Mouse (Mus musculus): Measurements from ENCODE around the gene Secisbp2l. TPM values are rescaled to one million over a fixed set of nuclear protein-coding genes. Genes with fewer than 3 reads are reported as not detected.

Secisbp2l gene
- total and polyA plus RNA-seq, 3 experiments, result 8.7 to 15.1 (median 8.9) TPM

GRCm38 (mm10) chr2:125795118-125795517 lies 12.4 kb upstream of the Secisbp2l start:
- Histone ChIP-seq H3K9ac (ENCODE audit: insufficient read depth, low read depth) (no peak overlapping the region), H3K4me1 (ENCODE audit: control insufficient read depth in 1 of 2, insufficient read depth in 2 of 2) (peaks cover 2 to 39% of the 10 kb centered on the region in 2 experiments), H3K4me3 (replicated peaks in 1 of 3; ENCODE audit: low read depth in 2 of 3, low read length in 2 of 3, poor library complexity in 1 of 3) (no peak overlapping the region), H3K79me2 (replicated peaks; ENCODE audit: control insufficient read depth, extremely low read depth, insufficient read depth, poor library complexity, severe bottlenecking) (no peaks in the 10 kb centered on the region; the same call in 1 of the 2 replicates), H3K27ac (ENCODE audit: insufficient read depth, low read depth) (no peak overlapping the region), H3K9me3 (replicated peaks; ENCODE audit: low read length) (no peaks in the 10 kb centered on the region), H3K27me3 (replicated peaks) (no peaks in the 10 kb centered on the region), H3K4me2 (ENCODE audit: insufficient read depth, low read depth, poor library complexity, severe bottlenecking) (no peak overlapping the region), H3K36me3 (replicated peaks in 1 of 2; ENCODE audit: control insufficient read depth in 1 of 2, insufficient read depth in 1 of 2, low read length in 1 of 2) (peaks cover 0 to 19% of the 10 kb centered on the region in 2 experiments)
- dilution Hi-C loops (cut with MboI; ENCODE audit: extremely low pct_ligation_motif_present, extremely low pct_unique_long_range_greater_than_20kb, low sequenced_read_pairs) (no loop called here), in situ Hi-C loops (cut with MboI; ENCODE audit: low pct_ligation_motif_present, low pct_unique_long_range_greater_than_20kb, low sequenced_read_pairs) (no loop called here)
- no peak for DNase-seq (ENCODE audit: extremely low read depth)
- TF ChIP-seq ZNF384 (IDR thresholded peaks at IDR 0.05; ENCODE audit: low read depth, low read length) (no peak), SIN3A (IDR thresholded peaks at IDR 0.05; ENCODE audit: low read length) (no peak)

GRCm38 (mm10) chr2:125794166-125794565 lies 11.5 kb upstream of the Secisbp2l start:
- Histone ChIP-seq H3K4me1 (ENCODE audit: control insufficient read depth in 1 of 2, insufficient read depth in 2 of 2) (peaks cover 2 to 46% of the 10 kb centered on the region in 2 experiments), H3K36me3 (replicated peaks in 1 of 2; ENCODE audit: control insufficient read depth in 1 of 2, insufficient read depth in 1 of 2, low read length in 1 of 2) (peaks cover 0 to 14% of the 10 kb centered on the region in 2 experiments), H3K79me2 (replicated peaks; ENCODE audit: control insufficient read depth, extremely low read depth, insufficient read depth, poor library complexity, severe bottlenecking) (no peaks in the 10 kb centered on the region; the same call in 1 of the 2 replicates), H3K4me3 (replicated peaks in 1 of 3; ENCODE audit: low read depth in 2 of 3, low read length in 2 of 3, poor library complexity in 1 of 3) (no peak overlapping the region), H3K9me3 (replicated peaks; ENCODE audit: low read length) (no peaks in the 10 kb centered on the region), H3K27me3 (replicated peaks) (no peaks in the 10 kb centered on the region), H3K9ac (ENCODE audit: insufficient read depth, low read depth) (no peak overlapping the region), H3K4me2 (ENCODE audit: insufficient read depth, low read depth, poor library complexity, severe bottlenecking) (no peak overlapping the region), H3K27ac (ENCODE audit: insufficient read depth, low read depth) (no peak overlapping the region)
- in situ Hi-C loops (cut with MboI; ENCODE audit: low pct_ligation_motif_present, low pct_unique_long_range_greater_than_20kb, low sequenced_read_pairs), result loop anchor here (5.0 kb wide), 1 partner anchor 33 kb away; no protein-coding TSS in a partner anchor
- TF ChIP-seq GABPA (IDR thresholded peaks at IDR 0.05; ENCODE audit: insufficient replicate concordance, low read depth, low read length), result no peak
- TF ChIP-seq ZKSCAN1 (IDR thresholded peaks at IDR 0.05; ENCODE audit: borderline replicate concordance, low read depth, low read length), result no peak
- no peak for TF ChIP-seq IRF4 (IDR thresholded peaks at IDR 0.05; ENCODE audit: low read depth, low read length)
- TF ChIP-seq NRF1 (IDR thresholded peaks at IDR 0.05; ENCODE audit: low read depth, low read length), result no peak
- no peak for TF ChIP-seq USF1 (IDR thresholded peaks at IDR 0.05; ENCODE audit: low read depth, low read length)
- TF ChIP-seq ZNF384 (IDR thresholded peaks at IDR 0.05; ENCODE audit: low read depth, low read length), result no peak
- no peak for TF ChIP-seq NELFE (IDR thresholded peaks at IDR 0.05; ENCODE audit: low read depth, low read length)
- dilution Hi-C loops (cut with MboI; ENCODE audit: extremely low pct_ligation_motif_present, extremely low pct_unique_long_range_greater_than_20kb, low sequenced_read_pairs), result no loop called here
- DNase-seq (ENCODE audit: extremely low read depth), result no peak

- H3K9ac ChIP-seq (ENCODE audit: insufficient read depth, low read depth), result peak overlapping the region; percentile 72
- H3K79me2 ChIP-seq (replicated peaks; ENCODE audit: control insufficient read depth, extremely low read depth, insufficient read depth, poor library complexity, severe bottlenecking), result no peaks in the 10 kb centered on the region; the same call in 1 of the 2 replicates
- peaks cover 2 to 58% of the 10 kb centered on the region in 2 experiments for H3K4me1 ChIP-seq (ENCODE audit: control insufficient read depth in 1 of 2, insufficient read depth in 2 of 2)
- TF ChIP-seq ELF1 (IDR thresholded peaks at IDR 0.05; ENCODE audit: low read depth, low read length) (no peak), ZNF384 (IDR thresholded peaks at IDR 0.05; ENCODE audit: low read depth, low read length) (no peak), MYC (IDR thresholded peaks at IDR 0.05; ENCODE audit: low read depth, low read length) (peak; percentile 52; the same call in 1 of the 2 replicates), BHLHE40 (IDR thresholded peaks at IDR 0.05; ENCODE audit: low read depth, low read length) (peak; percentile 36), CHD2 (IDR thresholded peaks at IDR 0.05; ENCODE audit: low read length) (0 out of 2 replicates have a peak, but pooled peaks have one; percentile 13), MXI1 (IDR thresholded peaks at IDR 0.05; ENCODE audit: low read depth, low read length) (peak; percentile 13; the same call in 1 of the 2 replicates), UBTF (IDR thresholded peaks at IDR 0.05; ENCODE audit: low read depth, low read length) (no peak), ZMIZ1 (IDR thresholded peaks at IDR 0.05; ENCODE audit: low read depth, low read length) (no peak), POLR2A (IDR thresholded peaks at IDR 0.05; ENCODE audit: low read depth, low read length) (0 out of 2 replicates have a peak, but pooled peaks have one; percentile 16)
- no peaks in the 10 kb centered on the region for H3K9me3 ChIP-seq (replicated peaks; ENCODE audit: low read length)
- dilution Hi-C loops (cut with MboI; ENCODE audit: extremely low pct_ligation_motif_present, extremely low pct_unique_long_range_greater_than_20kb, low sequenced_read_pairs) (no loop called here), in situ Hi-C loops (cut with MboI; ENCODE audit: low pct_ligation_motif_present, low pct_unique_long_range_greater_than_20kb, low sequenced_read_pairs) (loop anchor here (5.0 kb wide), 1 partner anchor 34 kb away; no protein-coding TSS in a partner anchor)
- H3K4me3 ChIP-seq (replicated peaks in 1 of 3; ENCODE audit: low read depth in 2 of 3, low read length in 2 of 3, poor library complexity in 1 of 3), result peak overlapping the region; percentile 41 to 56 (median 54)
- H3K36me3 ChIP-seq (replicated peaks in 1 of 2; ENCODE audit: control insufficient read depth in 1 of 2, insufficient read depth in 1 of 2, low read length in 1 of 2), result peaks cover 0 to 12% of the 10 kb centered on the region in 2 experiments
- H3K27me3 ChIP-seq (replicated peaks), result no peaks in the 10 kb centered on the region
- peak overlapping the region; percentile 89 for H3K4me2 ChIP-seq (ENCODE audit: insufficient read depth, low read depth, poor library complexity, severe bottlenecking)
- peak overlapping the region; percentile 82; the same call in 1 of the 2 replicates for H3K27ac ChIP-seq (ENCODE audit: insufficient read depth, low read depth)
- no peak for DNase-seq (ENCODE audit: extremely low read depth)
Observed at GRCm38 (mm10) chr2:125792879-125793261, 10.2 kb upstream of the Secisbp2l start.

Data from CH12.LX (cell line).